Mouse (Mus musculus) hindbrain, embryonic 11.5 days (tissue): ENCODE results near the gene Gm5089. TPM values are rescaled to one million over a fixed set of nuclear protein-coding genes. Genes with fewer than 3 reads are reported as not detected.
"Not testable (repeated sequence)": the region's sequence is repeated elsewhere in the genome, so short reads cannot be mapped to it uniquely, and the experiment has no call there.

ENCODE experiments used
- ATAC-seq: fragments of 200-750 bp; cut with Nextera tagmentation; 2 replicates; pipeline ENCODE4 v1.8.0; 2017; ENCODE audit warnings: mild to moderate bottlenecking, moderate TSS enrichment, moderate library complexity; ENCODE audit not compliant: low FRiP score
- DNase-seq: peaks from one replicate; pipeline ENCODE4 v3.0.0-alpha.2; 2015; ENCODE audit warnings: low spot score
- H3K27ac ChIP-seq: fragments of 300-500 bp; sonication (generic); 2 replicates; pipeline ENCODE4 v1.5.1; 2014; ENCODE audit warnings: mild to moderate bottlenecking, low read depth, low read length
- H3K27me3 ChIP-seq: fragments of 300-500 bp; sonication (generic); 2 replicates; pipeline ENCODE4 v1.6.1; 2014; ENCODE audit warnings: mild to moderate bottlenecking, low read length, moderate library complexity, mixed read lengths; ENCODE audit not compliant: control insufficient read depth, insufficient read depth
- H3K36me3 ChIP-seq: fragments of 300-500 bp; sonication (generic); 2 replicates; pipeline ENCODE4 v1.6.1; 2014; ENCODE audit warnings: mild to moderate bottlenecking, low read length, moderate library complexity, mixed read lengths; ENCODE audit not compliant: control insufficient read depth, insufficient read depth
- H3K4me1 ChIP-seq: fragments of 300-500 bp; sonication (generic); replicated peaks from 2 replicates; pipeline ENCODE4 v1.6.1; 2014; ENCODE audit warnings: low read length, mixed read lengths; ENCODE audit not compliant: control insufficient read depth, insufficient read depth
- H3K4me2 ChIP-seq: fragments of 300-500 bp; sonication (generic); replicated peaks from 2 replicates; pipeline ENCODE4 v1.6.1; 2014; ENCODE audit warnings: mild to moderate bottlenecking, low read depth, low read length
- H3K4me3 ChIP-seq: fragments of 300-500 bp; sonication (generic); 2 replicates; pipeline ENCODE4 v1.5.1; 2014; ENCODE audit warnings: low read depth, low read length
- H3K9ac ChIP-seq: fragments of 300-500 bp; sonication (generic); 2 replicates; pipeline ENCODE4 v1.6.1; 2014; ENCODE audit warnings: low read depth, low read length
- H3K9me3 ChIP-seq: fragments of 300-500 bp; sonication (generic); 2 replicates; pipeline ENCODE4 v1.6.1; 2016; ENCODE audit warnings: low read length; ENCODE audit not compliant: control insufficient read depth
- whole genome bisulfite sequencing: fragments of 180-500 bp; shearing (Covaris S2); extraction: QIAGEN DNeasy Blood & Tissue Kit; methylation state at CpG from one replicate; pipeline ENCODE4 v1.1.7; 2014; 5-methylcytosine and 5-hydroxymethylcytosine counted together
- polyA plus RNA-seq: library from polyadenylated mRNA; unstranded; fragments of >200 nt; fragmentation: Nextera tagmentation; extraction: Ambion mirVana; gene quantifications from 2 replicates; pipeline ENCODE4 v1.2.1, GENCODE M21; 2014

Gm5089 gene
- polyA plus RNA-seq, 1 experiment from 2014 or later, result 1.6 TPM

DNA sequence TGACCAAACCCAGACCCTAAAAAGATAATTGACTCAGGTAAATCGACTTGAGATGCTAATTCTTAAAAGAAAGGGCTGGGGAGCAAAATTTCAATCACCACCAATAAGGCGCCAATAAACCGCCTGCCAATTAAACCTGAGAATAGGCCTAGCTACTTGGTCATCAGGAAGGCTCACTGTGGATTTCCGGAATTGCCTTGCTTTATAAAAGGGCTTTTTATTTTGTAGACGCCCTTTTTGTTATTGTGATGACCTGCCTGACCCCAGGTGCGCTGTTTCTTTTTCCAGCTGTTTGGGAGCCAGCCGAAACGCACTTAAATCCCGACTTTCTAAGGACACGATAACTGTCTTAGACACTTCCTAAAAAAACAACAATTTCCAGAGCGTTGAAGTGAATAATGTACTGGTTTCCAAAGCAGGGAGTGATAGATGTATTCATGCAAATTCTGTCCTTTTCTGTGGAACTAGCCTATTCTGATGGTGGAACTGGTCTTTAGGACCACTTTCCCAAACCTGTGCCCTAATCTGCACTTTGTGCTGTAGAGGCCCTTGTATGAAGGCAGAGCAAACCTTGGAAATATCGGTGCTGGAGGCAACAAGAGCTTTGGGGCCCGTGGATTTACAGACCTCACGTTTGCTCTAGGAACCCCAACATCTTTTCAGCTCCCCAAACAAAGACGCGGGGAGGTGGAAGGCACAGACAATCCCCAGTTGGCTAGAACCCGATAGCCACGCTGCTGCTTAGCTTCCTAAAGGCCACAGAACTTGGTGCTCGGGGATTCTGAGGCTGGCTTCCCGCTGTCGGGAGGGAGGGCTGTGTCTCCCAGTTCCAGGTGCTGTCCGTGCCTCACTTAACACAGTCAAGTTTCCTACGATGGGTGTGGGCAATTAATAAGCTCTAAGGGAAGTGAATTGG, 17.3 kb upstream of the Gm5089 start:
- ATAC-seq (no peak), DNase-seq (peak; percentile 65)
- Histone ChIP-seq H3K27me3 (peaks cover 52% of the 10 kb centered on the region), H3K9me3 (no peaks in the 10 kb centered on the region), H3K36me3 (no peaks in the 10 kb centered on the region), H3K4me1 (peaks cover 10% of the 10 kb centered on the region), H3K4me2 (peak overlapping the region; percentile 49), H3K9ac (peak overlapping the region; percentile 37; the same call in 1 of the 2 replicates), H3K27ac (no peak overlapping the region), H3K4me3 (0 out of 2 replicates have a peak overlapping the region, but pooled peaks have one; percentile 7)
- WGBS, result 5% methylated on average over 23 of the region's 23 CpGs

GRCm38 (mm10) chr14:122466756-122467362, 15.9 kb upstream of the Gm5089 start:
- Histone ChIP-seq H3K36me3 (no peaks in the 10 kb centered on the region), H3K27me3 (peaks cover 61% of the 10 kb centered on the region), H3K4me1 (peaks cover 11% of the 10 kb centered on the region; the same call in 1 of the 2 replicates), H3K9me3 (no peaks in the 10 kb centered on the region), H3K9ac (no peak overlapping the region), H3K4me2 (no peak overlapping the region), H3K27ac (no peak overlapping the region), H3K4me3 (no peak overlapping the region)
- 42% methylated on average over 7 of the region's 7 CpGs for WGBS
- no peak for ATAC-seq
- peak; percentile 45 for DNase-seq

DNA sequence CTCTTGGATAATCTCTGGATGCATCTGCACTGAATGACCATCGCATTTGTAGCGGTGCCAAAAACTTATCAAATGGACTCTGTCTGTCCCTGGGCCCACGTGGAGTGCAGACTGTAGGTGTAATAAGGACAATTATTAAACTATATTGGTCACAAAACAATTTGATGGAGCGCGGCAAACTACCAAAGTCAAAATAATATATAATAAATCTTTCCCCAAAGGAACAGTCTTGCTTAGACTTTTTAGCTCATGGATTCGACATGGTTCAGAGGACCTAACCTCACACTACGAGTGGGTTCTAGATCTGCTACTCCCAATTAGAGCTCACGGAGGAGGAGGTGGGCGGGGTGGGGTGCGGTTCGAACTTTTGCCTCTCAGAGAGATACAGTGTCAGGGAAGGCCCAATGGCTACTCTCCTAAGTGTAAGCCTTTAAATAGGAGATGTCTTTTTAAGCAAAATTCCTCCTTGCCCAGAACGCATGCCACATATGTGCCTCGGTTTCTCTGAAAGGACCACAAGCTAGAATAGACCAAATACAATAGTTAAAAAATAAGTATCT, 15.1 kb upstream of the Gm5089 start:
- no peak for ATAC-seq

GRCm38 (mm10) chr14:122464763-122465741, 14.1 kb upstream of the Gm5089 start, which contains the start of gene Zic5:
Gene Zic5, minus strand, starts transcription at chr14:122465677.
- Histone ChIP-seq H3K4me2 (peak within 1 kb of the TSS; percentile 78), H3K9ac (peak within 1 kb of the TSS; percentile 68), H3K36me3 (no peaks in the 10 kb centered on the region), H3K9me3 (no peaks in the 10 kb centered on the region), H3K27me3 (peaks cover 63% of the 10 kb centered on the region), H3K27ac (peak within 1 kb of the TSS; percentile 95), H3K4me3 (peak within 1 kb of the TSS; percentile 73), H3K4me1 (peaks cover 11% of the 10 kb centered on the region; the same call in 1 of the 2 replicates)
- ATAC-seq, result peak; percentile 81
- DNase-seq, result peak; percentile 84
- under 1% methylated on average over 34 of the region's 62 CpGs for WGBS

More for the DNA sequence above, 15.1 kb upstream of the Gm5089 start:
- Histone ChIP-seq H3K4me1 (peaks cover 11% of the 10 kb centered on the region; the same call in 1 of the 2 replicates), H3K36me3 (no peaks in the 10 kb centered on the region), H3K4me3 (peak overlapping the region; percentile 73), H3K27me3 (peaks cover 62% of the 10 kb centered on the region), H3K4me2 (peak overlapping the region; percentile 78), H3K27ac (no peak overlapping the region), H3K9me3 (no peaks in the 10 kb centered on the region), H3K9ac (peak overlapping the region; percentile 44; the same call in 1 of the 2 replicates)
- WGBS, result 21% methylated on average over 13 of the region's 13 CpGs
- DNase-seq, result peak; percentile 50

GRCm38 (mm10) chr14:122464351-122464762, 13.4 kb upstream of the Gm5089 start:
- DNase-seq, result no peak

GRCm38 (mm10) chr14:122463734-122464341, 12.9 kb upstream of the Gm5089 start:
- under 1% methylated on average over 53 of the region's 58 CpGs for WGBS
- Histone ChIP-seq H3K4me1 (peaks cover 11% of the 10 kb centered on the region; the same call in 1 of the 2 replicates), H3K4me3 (peak overlapping the region; percentile 73), H3K27me3 (peaks cover 59% of the 10 kb centered on the region), H3K9ac (peak overlapping the region; percentile 68), H3K27ac (peak overlapping the region; percentile 95), H3K4me2 (peak overlapping the region; percentile 78)
- DNase-seq (peak; percentile 63), ATAC-seq (peak; percentile 43)
- not testable (repeated sequence) for H3K36me3 ChIP-seq, H3K9me3 ChIP-seq

More at GRCm38 (mm10) chr14:122464351-122464762, 13.4 kb upstream of the Gm5089 start:
- H3K4me3 ChIP-seq, result peak overlapping the region; percentile 73
- peaks cover 11% of the 10 kb centered on the region; the same call in 1 of the 2 replicates for H3K4me1 ChIP-seq
- H3K9ac ChIP-seq, result peak overlapping the region; percentile 68
- peaks cover 61% of the 10 kb centered on the region for H3K27me3 ChIP-seq
- WGBS, result under 1% methylated on average over 39 of the region's 62 CpGs
- ATAC-seq, result peak; percentile 41
- H3K4me2 ChIP-seq, result peak overlapping the region; percentile 78
- peak overlapping the region; percentile 95 for H3K27ac ChIP-seq
- no peaks in the 10 kb centered on the region for H3K9me3 ChIP-seq
- H3K36me3 ChIP-seq, result no peaks in the 10 kb centered on the region

GRCm38 (mm10) chr14:122463080-122463691, 12.3 kb upstream of the Gm5089 start:
- peaks cover 8% of the 10 kb centered on the region; the same call in 1 of the 2 replicates for H3K4me1 ChIP-seq
- peak overlapping the region; percentile 73 for H3K4me3 ChIP-seq
- H3K9ac ChIP-seq, result peak overlapping the region; percentile 68
- ATAC-seq, result no peak
- under 1% methylated on average over 40 of the region's 40 CpGs for WGBS
- peak; percentile 66 for DNase-seq
- peaks cover 53% of the 10 kb centered on the region for H3K27me3 ChIP-seq
- peak overlapping the region; percentile 78 for H3K4me2 ChIP-seq
- H3K27ac ChIP-seq, result peak overlapping the region; percentile 95
- H3K36me3 ChIP-seq, result no peaks in the 10 kb centered on the region
- H3K9me3 ChIP-seq, result no peaks in the 10 kb centered on the region
